Mouse (Mus musculus): ENCODE results near the gene Lhpp.

Gene Lhpp

DNA sequence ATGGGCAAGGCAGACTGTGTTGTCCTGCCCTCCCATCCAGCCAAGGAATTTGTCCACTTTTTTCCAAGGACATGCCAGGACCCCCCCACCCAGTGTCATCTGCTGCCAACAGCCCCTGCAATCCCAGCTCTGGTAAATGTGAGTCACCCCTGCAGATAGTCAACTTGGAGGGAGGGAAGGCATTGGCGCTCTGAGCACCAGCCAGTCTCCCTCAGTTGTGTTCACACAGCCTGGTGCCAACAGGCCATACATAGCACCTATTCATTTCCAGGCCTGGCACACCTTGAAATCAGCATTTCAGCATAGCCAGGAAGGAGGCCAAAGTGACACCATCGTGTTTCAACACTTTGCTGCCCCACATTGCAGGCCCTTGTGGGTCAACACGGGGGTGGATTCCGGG lies 73.5 kb downstream of the Lhpp start:
- DNase-seq, result peak; percentile 96

DNA sequence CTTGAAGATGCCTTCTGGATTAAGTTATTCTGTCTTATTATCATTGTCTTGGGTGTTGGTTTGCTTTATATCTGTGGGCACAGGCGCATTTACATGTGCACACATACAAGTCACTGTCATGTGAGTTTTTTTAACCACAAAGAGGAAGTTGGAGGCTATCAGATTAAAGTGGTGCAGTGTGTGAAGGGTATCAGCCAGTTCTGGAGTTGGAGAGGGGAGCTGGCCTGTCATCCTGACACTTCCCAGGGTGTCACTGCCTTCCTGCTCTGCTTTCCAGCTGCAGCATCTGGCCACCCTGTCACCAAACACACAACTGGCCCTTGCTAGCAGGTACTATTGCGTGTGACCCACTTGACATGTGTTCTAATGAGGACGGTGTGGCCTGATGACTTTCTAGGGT lies 76.1 kb downstream of the Lhpp start:
- DNase-seq, result no peak

DNA sequence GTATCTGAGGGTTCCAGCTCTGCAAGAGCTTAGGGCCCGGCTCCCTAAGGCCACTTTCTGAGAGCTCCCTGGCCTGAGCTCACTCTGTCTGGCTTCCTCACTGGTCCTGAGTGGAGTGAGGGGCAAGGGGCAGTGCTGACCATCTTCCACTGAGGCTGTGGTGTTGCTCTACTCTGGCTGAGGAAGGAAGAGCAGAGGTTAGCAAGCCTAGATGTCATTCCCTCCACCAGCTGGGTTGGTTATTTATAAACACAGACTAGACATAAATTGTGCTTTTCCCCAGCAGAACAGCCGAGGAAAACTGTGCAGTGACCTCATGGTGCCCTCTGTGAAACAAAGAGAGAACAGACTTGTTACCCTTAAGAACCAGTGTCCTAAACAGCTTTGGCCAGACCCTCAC lies 77.5 kb downstream of the Lhpp start:
- DNase-seq, result peak; percentile 93

DNA sequence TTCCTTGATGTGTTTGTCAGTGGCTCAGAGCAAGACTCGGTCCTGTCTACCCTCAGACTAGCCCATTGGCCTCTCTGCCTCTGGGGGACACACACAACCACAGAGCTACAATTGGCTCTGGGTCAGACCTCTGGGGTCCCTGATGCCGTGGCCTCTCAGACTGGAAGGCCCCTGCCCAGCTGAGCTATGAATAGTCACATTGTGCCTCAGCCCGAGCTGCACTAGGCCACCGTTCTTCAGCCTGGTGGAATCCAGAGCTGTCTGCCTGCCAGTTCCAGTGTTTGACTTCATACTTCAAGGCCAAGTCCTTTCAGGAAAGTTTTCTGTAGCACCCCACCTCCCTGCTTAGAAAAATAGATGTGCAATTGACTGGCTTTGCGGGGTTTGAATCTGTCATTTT lies 78.3 kb downstream of the Lhpp start:
- DNase-seq, result peak; percentile 90

DNA sequence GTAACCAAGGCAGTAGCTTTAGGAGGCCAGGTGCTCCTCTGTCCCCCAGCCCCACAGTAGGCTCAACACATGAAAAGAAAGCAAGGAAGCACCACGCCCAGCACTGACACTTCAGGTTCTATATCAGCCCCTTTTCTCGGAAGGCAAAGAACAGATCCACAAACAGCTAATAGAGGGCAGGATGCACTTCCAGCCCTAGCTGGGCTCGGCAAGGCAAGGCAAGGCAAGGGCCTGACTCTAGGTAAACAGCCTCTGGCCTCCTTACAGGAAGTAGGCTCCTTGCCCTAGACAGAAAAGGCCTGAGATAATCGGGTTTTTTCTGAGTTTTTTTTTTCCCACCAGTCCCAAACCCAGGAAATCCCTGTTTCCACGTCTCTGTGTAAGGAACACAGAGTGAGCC lies 79.3 kb downstream of the Lhpp start:
- DNase-seq, result no peak

DNA sequence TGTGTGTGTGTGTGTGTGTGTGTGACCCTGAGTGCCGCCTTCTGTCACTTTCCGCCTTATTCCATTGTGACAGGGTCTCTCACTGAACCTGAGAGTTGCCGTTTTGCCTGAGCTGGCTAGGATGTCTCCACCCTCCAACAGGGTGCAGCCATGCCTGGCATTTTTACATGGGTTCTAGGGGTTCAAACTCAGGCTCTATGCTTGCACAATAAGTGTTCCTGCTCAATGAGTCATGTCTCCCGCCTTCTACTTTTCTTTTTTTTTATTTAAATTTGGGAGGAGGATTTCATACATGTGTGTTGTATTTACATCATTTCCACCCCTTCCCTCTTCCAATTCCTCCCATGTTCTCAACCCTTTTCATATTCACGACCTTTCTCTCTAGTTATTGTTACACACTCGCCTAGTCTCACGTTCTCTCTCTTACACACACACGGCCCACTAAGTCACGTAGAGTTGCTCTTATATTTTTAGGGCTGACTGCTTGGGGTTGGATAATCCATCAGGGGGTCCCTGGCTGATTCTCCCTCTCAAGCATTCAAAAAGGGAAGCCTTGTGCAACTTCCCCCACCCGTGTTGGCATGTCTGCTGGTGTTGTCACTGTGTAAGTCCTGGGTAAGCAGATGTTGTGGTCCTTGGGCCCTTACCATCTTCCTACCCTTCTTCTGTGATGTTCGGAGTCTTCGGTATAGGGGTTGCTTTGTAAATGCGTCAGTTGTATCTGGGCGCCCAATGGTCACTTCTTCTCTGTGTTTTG lies 80.5 kb downstream of the Lhpp start:
- peak; percentile 91 for DNase-seq

DNA sequence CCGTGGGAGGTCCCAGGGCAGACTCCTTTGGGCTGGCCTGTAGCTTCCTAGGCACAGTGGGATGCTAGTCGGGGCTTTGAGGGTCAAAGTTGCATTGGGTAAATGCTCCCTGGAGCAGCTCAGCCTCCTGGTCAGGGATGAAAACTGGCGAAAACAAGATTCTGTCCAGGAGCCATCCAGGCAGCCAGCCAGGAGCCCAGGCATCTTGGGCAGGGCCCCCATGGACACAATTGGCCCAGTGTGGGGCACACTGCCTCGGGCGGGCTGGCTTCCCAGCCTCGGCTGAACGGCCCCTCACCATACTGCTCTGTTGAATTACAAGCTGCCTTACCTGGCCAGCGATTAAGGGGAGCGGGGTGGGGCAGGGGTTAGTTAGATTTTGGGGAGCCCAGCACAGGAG lies 82.3 kb downstream of the Lhpp start:
- DNase-seq, result no peak

DNA sequence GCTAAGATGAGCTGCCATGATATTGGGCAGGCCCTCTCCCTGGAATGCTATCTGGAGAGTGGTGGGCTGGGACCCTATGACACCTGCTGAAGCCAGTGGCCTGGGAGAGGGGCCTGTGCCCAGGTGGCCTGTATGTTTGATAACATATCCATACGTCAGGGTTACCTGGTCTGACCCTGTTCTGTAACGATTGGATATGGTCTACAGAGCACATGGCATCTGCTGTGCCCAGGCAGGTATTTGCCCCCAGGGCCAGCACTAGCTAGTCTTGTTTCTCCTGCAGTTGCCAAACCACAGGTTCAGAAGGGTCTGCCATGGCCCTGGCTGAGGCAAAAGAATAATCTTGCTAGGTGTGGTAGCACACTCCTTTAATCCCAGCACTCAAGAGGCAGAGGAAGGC lies 83.1 kb downstream of the Lhpp start:
- DNase-seq, result no peak

DNA sequence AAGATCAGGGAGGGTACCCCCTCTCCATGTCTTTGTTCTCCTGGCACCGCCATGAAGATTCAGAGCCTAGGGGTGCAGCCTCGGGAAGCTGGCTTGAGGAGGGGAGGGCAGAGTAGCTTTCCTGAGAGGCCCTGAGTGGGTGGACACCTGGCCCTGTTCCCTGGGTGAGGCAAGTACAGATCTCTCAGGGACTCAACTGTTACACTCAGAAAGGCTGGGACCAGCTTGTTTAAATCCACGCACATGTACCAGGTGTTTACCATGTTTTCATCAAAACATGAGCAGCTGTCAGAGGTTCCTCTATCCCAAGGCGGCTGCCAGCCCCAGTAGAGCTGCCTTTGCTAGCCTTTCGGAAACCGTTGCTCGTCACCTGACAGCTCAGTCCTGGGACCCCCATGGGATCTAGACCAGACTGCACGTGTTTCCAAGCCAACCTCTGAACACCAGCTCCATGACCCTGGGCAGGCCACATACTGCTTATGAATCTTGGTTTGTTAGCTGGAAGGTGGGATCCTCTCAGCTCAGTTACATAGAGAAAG lies 86.9 kb downstream of the Lhpp start:
- peak; percentile 90 for DNase-seq

DNA sequence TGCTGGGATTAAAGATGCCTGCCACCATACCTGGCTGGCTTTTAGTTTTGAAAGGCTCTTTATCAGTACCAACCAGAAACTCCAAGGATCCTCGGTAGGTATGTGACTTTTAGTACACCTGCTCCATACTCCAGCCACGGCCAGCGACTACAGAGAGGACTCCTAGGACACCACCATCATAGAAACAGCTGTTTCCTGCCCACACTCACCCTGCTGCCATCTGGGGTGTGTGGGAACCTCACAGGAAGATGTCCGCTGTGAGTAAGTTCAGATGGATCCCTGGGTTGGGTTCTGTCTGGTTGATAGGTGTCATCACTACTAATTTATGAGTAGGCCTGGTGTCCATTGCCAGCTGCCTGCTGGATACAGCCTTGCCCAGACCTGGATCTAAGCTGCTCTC lies 88.3 kb downstream of the Lhpp start:
- DNase-seq, result no peak

DNA sequence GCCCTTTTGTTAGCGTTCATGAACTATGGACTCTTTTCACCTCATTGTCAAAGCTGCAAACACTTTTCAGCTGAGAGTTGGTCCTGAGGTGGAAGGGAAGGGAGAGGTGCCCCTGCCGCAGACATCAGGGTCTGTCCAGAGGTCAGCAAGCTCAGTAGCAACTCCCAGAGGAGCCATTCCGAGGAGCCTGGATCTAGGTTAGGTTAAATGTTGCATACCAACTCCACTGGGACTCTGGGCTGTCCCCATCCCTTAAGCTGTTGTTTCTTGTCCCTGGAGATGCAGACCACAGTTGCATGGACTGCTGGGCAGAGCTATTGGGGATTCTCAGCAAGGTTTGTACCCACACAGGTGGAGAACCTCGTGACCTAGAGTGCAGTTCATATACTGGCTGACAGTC lies 88.7 kb downstream of the Lhpp start:
- peak; percentile 86 for DNase-seq

DNA sequence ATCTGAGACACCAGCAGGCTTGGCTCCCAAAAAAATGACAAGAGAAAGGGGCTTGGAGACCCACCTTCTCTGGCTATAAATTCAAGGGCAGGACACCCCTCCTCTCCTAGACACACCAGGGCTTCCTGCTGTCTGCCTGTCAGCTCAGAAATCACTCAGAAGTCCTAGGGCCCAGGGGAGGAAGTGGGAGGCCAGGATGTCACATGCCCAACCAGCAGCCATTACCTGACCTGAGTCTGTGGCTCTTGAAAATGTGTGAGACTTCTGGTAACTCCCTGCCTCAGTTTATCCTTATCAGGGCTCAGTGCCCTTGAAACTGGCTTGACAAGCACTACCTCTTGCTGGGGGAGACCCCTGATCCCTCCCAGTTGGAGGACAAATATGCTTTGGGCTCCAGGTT lies 89.2 kb downstream of the Lhpp start:
- peak; percentile 94 for DNase-seq

DNA sequence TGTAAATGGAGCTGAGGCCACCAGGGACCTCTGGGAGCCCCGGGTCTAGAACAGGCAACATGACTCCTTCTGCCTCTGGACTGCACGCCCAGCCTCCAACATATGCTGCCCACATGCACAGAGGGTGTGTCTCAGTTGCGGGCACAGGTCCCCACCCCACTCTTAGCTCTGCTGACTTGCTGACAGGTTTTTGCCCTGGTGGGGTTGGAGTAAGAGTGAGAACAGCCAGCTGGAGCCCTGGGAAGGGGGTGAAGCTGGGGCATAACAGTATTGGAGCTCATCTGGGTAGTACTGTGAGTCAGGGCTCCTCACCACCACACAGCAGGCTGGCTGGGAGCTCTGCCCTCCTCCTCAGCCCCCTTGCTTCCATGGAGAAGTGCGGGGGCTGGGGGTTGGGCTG lies 89.7 kb downstream of the Lhpp start:
- DNase-seq, result peak; percentile 92

DNA sequence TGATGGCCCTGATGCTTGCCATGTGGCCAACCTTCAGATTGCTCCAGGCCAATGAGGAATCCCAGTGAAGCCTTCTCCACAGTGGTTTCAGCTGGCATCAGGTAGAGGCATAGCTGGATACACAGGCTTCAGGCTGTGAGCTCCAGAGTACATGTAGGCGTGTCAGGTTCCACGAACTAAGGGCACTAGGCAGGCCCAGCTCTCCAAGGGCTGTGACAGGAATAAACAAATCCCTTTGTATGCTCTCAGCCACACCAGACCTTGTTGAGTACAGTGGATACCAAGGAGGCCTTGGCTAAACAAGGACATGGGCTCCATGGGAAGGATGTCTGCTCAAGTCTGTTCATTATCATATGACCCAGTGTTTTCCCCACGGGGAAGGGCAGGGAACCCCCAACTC lies 91.0 kb downstream of the Lhpp start:
- DNase-seq, result no peak

DNA sequence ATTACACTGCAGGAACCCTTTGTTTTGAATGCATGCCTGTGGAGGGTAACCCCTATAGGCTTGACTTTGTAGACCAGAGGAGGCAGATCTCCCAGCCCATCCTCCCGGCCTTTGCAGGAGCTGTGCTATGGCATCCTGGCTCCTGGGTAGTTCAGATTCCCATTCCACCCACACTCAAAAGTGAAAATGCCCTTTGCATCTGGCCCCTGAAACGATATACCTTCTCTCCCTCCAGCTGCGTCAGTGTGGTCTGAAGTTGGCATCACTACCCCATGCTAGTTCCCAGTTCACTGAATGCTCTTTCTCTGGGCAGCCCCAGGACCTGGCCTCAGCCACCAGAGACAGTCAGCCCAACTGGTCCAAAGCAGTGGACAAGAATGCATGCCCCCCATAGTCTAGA lies 91.6 kb downstream of the Lhpp start:
- DNase-seq, result peak; percentile 87

DNA sequence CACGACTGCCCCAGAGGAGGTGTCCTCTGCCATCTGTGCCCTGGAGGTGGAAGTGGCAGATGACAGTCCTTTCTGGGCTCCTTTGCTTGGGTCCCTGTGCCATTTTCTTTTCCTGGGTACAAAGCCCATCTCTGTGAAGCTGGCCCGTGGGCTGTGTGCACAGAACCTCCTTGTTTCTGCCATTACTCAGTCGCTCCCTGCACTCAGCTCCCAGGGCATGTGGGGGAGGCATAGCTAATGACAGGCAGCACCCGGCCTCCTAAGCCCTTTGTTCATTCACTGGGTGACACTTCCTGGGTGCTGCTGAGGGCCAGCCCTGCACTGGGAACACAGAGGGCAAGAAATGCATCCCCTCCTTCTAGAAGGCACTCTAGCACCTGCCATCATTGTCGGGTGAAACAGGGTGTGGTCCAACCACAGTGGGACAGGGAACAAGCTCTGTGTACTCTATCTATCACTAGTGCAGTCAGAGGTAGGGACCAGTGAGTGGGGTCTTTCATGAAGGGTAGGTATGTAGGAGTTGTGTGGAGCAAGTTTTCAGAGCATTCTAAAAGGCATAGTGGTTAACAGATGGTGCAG lies 92.1 kb downstream of the Lhpp start:
- DNase-seq, result no peak

DNA sequence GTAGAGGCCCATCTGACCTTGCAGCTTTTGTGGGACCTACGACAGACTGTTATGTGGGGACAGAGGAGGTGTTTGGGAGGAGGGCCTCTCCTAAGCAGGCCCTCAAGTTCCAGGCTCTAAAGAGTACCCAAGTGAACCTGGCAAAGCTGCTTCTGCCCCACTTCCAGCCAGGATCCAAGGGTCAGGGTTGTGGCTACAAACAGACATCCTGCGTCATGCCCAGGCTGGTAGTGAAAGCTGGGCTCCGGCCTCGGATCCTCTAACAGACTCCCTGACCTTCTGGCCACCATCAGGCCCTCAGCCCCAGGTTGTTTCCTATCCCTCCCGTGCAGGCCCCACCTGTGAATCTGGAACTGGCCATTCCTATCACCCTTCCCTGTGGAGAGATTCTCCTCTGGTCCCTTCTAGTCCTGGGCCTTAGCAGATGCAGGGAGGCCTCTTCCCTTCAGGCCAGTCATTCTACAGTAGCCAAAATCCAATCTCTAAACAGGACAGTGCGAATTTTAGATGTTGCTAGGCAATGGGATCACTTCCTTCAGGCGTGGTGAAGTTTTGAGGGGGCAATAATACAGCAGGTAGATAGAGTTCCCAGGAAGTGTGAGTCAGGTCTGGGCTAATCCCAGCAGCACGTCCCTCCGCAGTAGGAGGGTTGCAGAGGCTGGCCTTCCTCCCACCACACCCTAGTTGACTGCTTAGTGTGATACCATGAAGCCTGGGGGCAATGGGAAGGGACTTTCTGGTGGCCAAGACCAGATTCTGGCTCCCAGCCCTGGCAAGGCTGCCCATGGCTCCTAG lies 93.3 kb downstream of the Lhpp start:
- peak; percentile 91 for DNase-seq

DNA sequence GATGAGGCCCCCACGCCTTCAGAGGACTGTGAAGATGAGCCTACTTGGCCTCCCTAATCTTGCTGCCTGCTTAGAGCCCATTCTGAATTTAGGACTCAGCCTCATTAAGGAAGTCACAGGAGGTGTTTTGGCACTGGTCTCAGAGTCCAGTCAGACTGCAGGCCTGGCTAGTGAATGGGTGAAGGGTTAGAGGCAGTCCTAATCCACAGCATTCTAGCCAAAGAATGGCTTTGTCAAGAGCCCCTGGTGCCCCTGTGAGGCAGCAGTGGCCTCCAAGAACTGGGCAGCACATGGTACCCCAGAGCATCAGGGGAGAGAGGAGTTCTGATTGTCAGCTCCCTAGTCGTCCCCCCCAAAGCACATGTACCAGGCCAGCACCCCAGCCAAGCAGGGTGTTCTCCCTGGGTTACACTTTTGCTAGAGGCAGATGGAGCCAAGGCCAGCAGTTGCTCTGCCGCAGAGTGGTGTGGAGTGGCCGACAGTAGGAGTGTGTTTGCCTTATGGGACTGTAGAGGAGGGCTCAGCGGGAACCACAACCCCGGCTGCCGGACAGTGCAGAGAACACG lies 94.0 kb downstream of the Lhpp start:
- peak; percentile 91 for DNase-seq

DNA sequence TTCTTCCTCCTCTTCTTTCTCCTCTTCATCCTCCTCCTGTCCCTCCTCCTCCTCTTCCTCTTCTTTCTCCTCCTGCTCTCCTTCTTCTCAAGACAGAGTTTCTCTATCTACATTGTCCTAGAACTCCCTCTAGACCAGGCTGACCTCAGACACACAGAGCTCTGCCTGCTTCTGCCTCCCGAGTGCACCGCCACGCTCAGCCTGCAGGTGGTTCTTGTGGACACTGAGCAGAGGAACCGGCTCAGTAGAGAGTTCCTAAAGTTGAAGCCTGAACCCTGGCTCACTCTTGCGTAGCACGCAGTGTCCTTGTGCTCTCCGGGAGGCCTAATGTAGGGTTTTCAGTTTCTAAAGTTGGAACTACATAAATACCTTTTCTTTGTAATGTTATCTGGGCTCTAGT lies 94.7 kb downstream of the Lhpp start:
- no peak for DNase-seq

DNA sequence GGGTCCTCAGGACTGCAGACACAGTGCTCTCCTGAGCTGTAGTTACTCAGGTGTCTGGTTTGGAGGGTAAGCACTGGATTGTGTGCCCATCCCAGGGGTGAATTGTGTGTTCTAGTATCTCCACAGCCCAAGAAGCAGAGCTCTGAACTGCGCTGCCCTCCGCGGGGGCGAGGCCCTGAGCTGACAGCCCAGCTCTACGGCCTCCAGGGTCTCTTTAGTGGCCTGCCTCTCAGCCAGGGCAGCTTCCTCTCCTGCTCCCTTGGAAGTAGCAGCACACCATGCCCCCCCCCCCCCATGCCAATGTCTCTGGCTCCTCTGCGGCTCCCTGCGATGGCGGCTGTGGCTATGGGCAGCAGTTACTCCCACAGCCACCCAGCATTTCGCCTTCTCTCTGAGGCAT lies 101.1 kb downstream of the Lhpp start:
- DNase-seq, result peak; percentile 90

DNA sequence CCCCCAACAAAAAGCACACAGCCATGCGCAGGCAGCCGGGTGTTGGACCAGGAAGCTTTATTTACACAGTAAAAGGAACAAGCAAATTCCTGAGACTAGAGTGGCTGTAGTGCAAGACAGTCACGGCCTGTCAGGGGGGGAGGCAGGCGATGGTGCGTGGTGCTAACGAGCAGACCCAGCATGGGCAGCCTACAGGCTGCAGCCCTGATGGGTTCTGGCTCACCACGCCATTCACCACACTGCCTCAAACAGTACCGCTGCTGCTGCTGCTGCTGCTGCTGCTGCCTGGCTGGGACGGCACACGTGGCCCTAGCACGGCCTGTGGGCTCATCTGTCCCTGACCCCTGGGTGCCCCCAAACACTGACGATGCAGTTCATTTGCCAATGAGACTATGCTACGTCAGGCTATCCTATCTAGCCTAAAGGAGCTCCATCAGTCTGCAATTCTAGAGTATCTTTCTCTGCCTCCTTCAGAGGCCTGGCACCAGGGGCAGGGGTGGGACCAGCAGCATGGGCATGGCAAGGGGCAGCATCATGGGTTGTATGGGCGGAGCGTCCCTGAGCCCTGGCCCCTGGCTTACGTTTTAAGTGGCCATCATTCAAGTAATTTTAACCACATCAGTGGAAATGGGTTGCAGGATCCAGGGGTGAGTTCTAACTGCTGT lies 101.7 kb downstream of the Lhpp start:
- DNase-seq, result peak; percentile 91

DNA sequence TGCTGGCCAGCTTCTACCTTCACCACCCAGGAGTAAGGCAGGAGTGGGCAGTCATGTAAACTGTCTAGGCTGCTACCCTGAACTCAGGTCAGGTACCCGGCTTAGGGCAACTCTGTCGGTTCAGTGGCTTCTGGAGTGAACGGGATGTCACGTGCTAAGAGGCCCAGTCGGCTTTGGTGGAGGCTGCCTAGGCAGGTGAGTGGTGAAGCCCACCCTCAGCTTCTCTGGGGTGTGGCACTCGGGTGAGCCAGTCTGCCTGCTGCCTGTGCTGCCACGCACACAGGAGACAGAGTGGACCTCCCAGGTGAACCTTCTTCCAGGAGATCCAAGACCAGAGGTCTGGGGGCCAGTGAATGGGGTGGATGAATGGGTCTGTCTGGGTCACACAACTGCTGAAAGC lies 102.5 kb downstream of the Lhpp start:
- DNase-seq, result peak; percentile 96

Measured in heart, adult 11 months (tissue).